Mouse (Mus musculus): ENCODE measurements around the gene Dmrt3.

The Dmrt3 gene

DNA sequence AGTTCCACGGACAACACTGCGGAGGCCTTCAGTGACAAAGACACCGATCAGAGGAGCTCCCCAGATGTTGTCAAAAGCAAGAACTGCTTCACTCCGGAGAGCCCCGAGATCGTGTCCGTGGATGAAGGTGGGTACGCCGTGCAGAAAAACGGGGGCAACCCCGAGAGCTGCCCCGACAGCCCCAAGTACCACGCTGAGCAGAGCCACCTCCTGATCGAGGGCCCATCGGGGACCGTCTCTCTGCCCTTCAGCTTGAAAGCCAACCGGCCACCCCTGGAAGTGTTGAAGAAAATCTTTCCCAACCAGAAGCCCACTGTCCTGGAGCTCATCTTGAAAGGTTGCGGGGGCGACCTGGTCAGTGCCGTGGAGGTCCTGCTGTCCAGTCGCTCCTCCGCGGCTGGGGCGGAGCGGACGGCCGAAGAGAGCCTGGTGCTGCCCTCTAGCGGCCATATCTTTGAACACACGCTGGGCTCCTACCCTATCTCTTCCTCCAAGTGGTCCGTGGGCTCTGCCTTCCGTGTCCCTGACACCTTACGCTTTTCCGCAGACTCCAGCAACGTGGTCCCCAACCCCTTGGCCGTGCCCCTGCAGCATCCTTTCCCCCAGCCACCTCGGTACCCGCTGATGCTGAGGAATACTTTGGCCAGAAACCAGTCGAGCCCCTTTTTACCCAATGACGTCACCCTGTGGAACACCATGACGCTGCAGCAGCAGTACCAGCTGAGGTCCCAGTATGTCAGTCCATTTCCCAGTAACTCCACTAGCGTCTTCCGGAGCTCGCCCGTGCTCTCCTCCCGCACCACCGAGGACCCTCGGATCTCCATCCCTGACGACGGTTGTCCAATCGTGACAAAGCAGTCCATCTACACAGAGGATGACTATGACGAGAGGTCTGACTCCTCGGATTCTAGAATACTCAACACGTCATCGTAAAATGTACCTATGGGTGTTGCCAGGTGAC lies 12.5 kb downstream of the Dmrt3 start:
- DNase-seq (ENCODE audit: low spot score), result peak; percentile 12

- DNase-seq (ENCODE audit: low spot score), result peak; percentile 19
These were observed 18.4 kb downstream of the Dmrt3 start for GRCm38 (mm10) chr19:25628490-25628889.

- DNase-seq (ENCODE audit: low spot score), result no peak
These were observed 25.0 kb downstream of the Dmrt3 start for GRCm38 (mm10) chr19:25635119-25635518.

GRCm38 (mm10) chr19:25635622-25636244 lies 25.6 kb downstream of the Dmrt3 start:
- peak; percentile 19 for DNase-seq (ENCODE audit: low spot score)

DNA sequence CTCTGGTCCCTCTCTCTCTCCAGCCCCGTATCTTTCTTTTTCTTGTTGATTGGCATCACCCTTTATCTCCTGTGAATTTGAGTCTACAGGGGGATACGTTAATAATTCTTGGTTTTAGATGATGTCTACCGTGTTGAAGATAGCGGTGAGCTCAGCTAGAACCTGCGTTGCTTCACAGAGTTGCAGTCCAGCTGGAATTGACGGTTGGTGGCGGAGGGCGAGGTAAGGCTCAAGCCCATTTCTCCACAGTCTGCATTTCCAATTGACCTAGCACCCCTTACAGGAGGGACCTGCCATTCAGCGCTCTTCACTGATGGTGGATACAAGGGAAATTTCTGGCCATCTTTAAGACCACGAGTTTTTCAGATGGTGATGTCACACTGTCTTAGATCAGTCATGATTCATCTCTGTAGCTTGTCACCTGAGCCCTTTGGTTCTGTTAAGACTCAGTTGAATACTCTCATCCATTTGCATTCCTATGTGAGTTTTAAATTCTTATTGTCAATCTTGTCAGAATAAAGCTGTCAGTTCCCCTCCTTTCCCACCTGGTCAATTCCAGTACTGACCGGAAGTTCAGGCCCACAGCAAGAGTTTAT lies 28.8 kb downstream of the Dmrt3 start:
- DNase-seq (ENCODE audit: low spot score), result no peak

DNA sequence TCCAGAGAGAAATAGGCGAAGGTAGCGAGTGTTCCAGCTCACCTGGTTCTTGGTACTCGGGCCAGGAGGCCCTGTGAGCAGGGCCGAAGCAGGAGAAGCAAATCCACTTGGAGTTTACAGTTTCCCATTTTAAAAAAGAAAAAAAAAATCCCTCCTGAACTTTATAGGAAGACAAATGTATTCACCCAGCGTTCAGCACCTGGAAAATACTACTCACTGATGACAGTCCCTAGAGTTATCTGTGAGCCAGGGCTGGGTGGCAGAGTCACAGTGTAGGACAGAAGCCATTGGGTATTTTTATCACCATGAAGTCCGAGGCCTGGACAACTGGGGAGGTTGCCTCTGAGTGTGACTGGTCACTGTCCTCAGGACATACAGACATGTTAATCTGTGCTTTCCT lies 31.7 kb downstream of the Dmrt3 start:
- DNase-seq (ENCODE audit: low spot score), result no peak

DNA sequence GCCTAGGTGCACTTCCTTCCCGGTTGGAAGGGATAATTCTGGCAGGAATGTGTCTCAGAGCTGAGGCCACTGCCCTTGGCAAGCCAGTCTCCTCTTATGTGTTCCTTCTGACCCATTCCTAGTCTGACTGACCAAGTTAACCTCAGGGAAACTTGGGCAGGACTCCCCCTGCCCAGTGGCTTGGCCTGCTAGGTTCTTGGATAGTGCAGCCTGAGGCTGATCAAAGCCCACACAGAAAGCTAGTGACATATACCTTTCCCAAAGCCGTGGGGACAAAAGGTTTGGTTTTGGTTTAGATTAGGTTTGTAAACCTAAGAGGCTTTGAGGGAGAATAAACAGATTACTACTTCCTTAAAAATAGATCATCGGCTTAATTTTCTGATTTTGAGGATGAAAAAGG lies 37.0 kb downstream of the Dmrt3 start:
- no peak for DNase-seq (ENCODE audit: low spot score)

GRCm38 (mm10) chr19:25648701-25649100 lies 38.6 kb downstream of the Dmrt3 start:
- no peak for DNase-seq (ENCODE audit: low spot score)

DNA sequence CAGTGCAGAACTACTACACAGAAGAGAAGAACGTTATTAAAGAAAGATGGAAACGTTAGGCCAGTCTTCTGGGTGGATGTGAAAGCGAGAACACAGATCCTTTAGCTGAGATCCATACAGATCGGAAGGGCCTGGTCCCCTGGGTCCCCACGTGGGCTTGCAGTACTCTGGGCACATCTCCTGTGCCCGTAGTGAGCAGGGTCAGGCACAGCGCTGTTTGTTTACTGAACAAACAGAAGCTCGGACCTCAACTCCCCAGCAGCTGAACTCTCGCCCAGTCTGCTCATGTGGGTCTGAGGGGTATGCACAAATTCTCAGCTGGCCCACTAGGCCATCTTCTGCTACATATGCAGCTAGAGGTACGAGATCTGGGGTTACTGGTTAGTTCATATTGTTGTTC lies 40.4 kb downstream of the Dmrt3 start:
- DNase-seq (ENCODE audit: low spot score), result no peak

DNA sequence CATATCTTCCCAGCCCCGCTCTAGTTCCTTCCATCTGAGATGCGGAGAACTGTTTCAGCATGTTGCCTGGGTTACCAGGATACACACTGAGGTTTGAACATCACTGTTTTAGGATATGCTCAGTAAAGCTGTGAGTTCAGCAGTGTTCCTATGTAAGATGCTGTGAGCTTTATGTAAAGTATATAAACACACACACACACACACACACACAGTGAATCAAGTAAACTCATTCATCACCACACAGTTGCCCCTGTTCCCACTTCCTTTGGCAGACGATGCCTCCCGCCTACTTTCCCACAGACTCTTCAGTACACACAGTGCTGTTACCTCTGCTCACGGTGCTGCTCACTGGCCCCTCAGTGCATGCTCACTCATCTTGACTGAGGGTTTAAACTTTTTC lies 42.5 kb downstream of the Dmrt3 start:
- no peak for DNase-seq (ENCODE audit: low spot score)

- no peak for DNase-seq (ENCODE audit: low spot score)
These were observed 44.1 kb downstream of the Dmrt3 start for GRCm38 (mm10) chr19:25654034-25654749.

DNA sequence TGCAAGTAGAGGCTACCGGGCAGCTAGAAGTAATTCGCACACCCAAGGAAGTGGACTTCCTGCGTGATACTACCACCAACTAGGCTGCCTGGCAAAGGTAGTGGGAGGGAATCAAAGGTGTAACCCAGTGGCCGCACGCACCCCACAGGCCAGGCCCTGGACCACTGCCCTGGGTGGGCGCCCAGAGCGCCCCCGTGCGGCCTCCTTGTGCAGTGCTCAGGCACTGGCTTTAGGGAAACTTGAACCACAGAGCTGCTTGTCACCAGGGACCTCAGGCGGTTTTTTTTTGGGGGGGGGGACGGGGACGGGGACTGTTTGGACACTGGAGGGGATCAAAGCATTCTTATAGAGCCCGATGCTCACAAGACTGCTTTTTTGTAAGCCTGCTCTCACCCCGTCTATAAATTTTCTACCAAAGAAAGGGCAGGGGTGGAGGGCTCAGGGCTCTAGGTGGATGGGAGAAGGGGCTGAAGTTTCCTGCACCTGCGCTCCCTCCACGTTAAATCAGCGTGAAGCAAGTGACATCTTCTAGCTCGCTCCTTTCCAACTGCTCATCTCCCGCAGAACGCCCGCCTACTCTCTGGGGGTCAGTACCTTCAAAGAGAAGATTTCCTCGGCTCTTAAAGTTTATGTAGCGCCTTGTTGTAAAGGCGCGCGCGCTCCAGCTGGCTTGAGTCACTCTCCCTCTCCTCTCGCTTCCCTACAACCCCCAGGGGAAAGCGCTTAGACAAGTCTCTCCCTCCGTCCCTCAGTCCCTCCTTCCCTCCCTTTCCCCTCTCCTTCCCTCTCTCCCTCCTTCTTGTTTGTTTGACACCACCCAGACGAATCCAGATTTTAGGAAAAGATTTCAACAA lies 55.6 kb downstream of the Dmrt3 start:
- DNase-seq (ENCODE audit: low spot score), result no peak

DNA sequence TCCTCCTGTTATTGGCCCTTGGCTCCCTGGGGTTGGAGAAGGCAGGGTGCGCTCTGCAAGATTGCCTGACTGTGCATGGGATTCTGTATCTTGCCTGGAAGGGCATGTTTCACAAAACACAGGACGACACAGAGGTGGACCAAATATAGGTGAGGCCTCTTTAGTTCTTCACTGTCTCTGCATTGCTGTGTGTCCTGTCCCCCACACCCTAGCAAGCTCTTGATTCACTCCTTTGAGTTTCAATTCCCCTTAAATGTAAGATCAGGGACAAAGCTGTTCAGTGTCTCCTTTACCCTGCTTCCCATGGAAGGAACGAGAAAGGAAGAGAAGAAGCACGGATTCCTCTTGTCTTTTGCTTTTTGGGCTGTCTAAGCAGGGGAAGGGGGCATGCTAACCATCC lies 57.7 kb downstream of the Dmrt3 start:
- DNase-seq (ENCODE audit: low spot score), result no peak

- DNase-seq (ENCODE audit: low spot score), result no peak
These were observed 59.6 kb downstream of the Dmrt3 start for GRCm38 (mm10) chr19:25669593-25670248.

DNA sequence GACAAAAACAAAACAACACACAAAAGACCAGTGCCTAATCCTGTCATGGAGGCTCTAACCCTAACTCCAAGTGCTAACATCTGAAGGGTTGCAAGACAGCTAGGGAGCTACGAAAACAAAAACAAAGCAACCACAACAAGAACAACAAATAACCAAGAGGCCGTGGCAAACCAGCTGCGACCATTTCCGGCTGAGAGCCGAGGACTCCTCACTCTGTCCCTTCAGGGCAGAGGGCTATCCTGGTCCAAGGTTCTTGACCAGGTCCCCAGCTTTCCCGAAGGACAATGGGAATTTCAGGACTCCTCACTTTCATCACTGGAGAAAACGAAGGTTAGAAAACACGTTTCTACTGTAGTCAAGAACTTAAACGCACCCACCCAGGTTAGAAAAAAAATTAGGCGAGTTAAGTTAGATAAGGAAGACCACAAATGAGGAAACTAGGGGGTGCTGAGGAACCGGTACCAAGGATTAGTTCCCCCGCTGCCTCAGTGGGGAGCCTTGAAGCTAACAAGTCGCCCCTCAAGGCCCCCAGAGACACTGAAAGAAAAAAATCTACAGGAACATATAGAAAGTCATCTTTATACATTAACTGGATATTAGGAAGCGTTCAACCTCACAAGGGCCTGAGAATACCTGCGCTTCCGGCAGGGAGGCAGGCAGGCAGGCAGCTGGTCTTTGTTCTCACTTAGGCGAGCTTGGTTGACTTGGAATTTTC lies 60.6 kb downstream of the Dmrt3 start:
- no peak for DNase-seq (ENCODE audit: low spot score)

DNA sequence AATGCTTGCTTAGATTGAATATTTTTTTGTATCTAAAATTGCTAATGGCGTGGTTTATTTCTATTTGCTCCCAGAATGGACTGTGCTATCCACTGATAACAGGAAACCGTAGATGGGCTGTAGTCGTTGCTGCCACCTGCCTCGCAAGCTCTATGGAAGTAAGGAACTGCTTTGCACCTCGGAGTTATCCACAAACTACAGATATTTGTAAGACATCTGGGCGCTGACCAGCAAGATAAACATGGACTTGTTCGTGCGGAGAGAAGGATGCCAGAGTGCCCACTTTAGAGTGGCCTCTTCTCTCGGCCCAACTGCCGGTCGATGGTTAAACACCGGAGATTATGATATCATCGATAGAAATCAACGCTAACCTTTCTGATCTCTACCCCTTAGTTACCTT lies 61.6 kb downstream of the Dmrt3 start:
- DNase-seq (ENCODE audit: low spot score), result no peak

GRCm38 (mm10) chr19:25672101-25672950 lies 62.2 kb downstream of the Dmrt3 start, which contains the start of gene Dmrt2:
Dmrt2 (plus strand) TSS chr19:25672411.
- DNase-seq (ENCODE audit: low spot score), result peak; percentile 61

Data from ovary, adult 18-20 months (tissue).